Mouse (Mus musculus) liver, postnatal 0 days (tissue): Measurements from ENCODE around the gene Bank1.

Experiments used
- CTCF ChIP-seq: sonication (generic); IDR thresholded peaks from 2 replicates; pipeline ENCODE4 v1.5.1; 2016; ENCODE audit warnings: antibody characterized with exemption, low read depth
- EP300 ChIP-seq: IDR thresholded peaks from 2 replicates; pipeline ENCODE4 v1.6.1; 2016; ENCODE audit warnings: antibody characterized with exemption, low read depth, mild to moderate bottlenecking

GRCm38 (mm10) chr3:136341911-136342310, 16.0 kb upstream of the Bank1 start:
- TF ChIP-seq CTCF: no peak
- no peak for TF ChIP-seq EP300
